Mouse (Mus musculus) E14TG2a.4 (cell line): ENCODE measurements around the gene Fras1.

Experiments
- CTCF ChIP-seq: conservative IDR thresholded peaks from 2 replicates; pipeline ENCODE4 v1.5.1; 2014; ENCODE audit warnings: low read length
- NANOG ChIP-seq: IDR thresholded peaks from 2 replicates; pipeline ENCODE4 v1.6.1; 2014; ENCODE audit warnings: borderline replicate concordance, low read length, mixed read lengths

DNA sequence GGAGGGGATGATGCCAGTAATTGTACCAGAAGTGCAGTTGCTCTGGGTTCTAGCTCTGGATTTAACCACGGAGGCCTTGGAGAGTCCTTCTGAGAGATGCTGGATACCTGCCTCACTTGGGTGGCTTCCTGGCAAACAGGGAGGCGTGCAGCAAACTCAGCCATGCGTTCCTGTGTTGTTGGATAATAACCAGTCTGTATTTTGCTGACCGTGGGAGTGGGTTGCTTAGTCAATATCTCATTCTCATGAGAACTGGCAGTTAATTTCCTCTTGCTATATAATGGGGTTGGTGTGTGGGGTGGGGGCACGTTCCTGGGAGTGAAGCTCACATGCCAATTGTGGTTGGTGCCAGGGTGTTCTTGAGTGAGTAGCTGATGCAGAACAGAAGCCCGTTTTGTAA lies 142.6 kb downstream of the Fras1 start:
- TF ChIP-seq CTCF = no peak
- TF ChIP-seq NANOG = no peak
